Mouse (Mus musculus) cerebellum, adult 2 months (tissue): ENCODE results near the gene Olfr1284.

Source experiments
- CTCF ChIP-seq: fragments of 200-500 bp; IDR thresholded peaks from 2 replicates; pipeline ENCODE4 v1.5.1; 2011; ENCODE audit warnings: low read depth, mild to moderate bottlenecking, control low read depth, low read length, moderate library complexity, borderline replicate concordance; ENCODE audit not compliant: insufficient read depth
- POLR2A ChIP-seq: fragments of 200-500 bp; IDR thresholded peaks from 2 replicates; pipeline ENCODE4 v1.6.1; 2011; ENCODE audit warnings: low read length, control low read depth, borderline replicate concordance; ENCODE audit not compliant: insufficient read depth

DNA sequence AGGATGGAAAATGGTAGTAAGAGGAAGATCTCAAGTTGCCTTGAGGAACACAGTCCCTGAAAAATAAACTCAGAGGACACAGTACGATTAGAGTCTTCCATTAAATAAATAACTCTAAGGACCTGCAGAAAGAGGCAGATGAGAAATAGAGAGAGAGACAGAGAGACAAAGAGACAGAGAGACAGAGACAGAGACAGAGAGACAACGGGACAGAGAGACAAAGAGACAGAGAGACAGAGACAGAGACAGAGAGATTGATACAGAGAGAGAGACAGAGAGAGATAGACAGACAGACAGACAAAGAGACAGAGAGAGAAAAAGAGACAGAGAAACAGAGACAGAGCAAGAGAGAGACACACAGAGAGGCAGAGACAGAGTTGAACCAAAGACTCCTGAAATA, 39.3 kb upstream of the Olfr1284 start, which contains the start of gene Olfr1282:
- TF ChIP-seq CTCF (no peak), POLR2A (no peak)
